Mouse (Mus musculus): ENCODE measurements around the gene Itga1. TPM values are rescaled to one million over a fixed set of nuclear protein-coding genes. Genes with fewer than 3 reads are reported as not detected.

Itga1 gene
- total and polyA plus RNA-seq, 3 experiments = not detected

- TF ChIP-seq POLR2A (IDR thresholded peaks at IDR 0.05; ENCODE audit: control insufficient read depth in 1 of 2, insufficient read depth in 1 of 2, low read depth in 1 of 2, low read length in 2 of 2, poor library complexity in 1 of 2) = no peak
- no peaks in the 10 kb centered on the region for H3K36me3 ChIP-seq (ENCODE audit: control insufficient read depth in 1 of 2, insufficient read depth in 2 of 2, low read length in 2 of 2)
- H3K27ac ChIP-seq (ENCODE audit: control insufficient read depth, low read depth, low read length) = no peak overlapping the region
These were observed 192.2 kb downstream of the Itga1 start for GRCm38 (mm10) chr13:114909514-114909913.

GRCm38 (mm10) chr13:114907876-114908275, 193.9 kb downstream of the Itga1 start:
- H3K4me3 ChIP-seq (ENCODE audit: control insufficient read depth in 1 of 2, insufficient read depth in 1 of 2, low read depth in 2 of 2, low read length in 2 of 2) = no peak overlapping the region
- H3K79me2 ChIP-seq (ENCODE audit: control insufficient read depth, insufficient read depth, low read length, poor library complexity) = no peaks in the 10 kb centered on the region
- H3K36me3 ChIP-seq (ENCODE audit: control insufficient read depth in 1 of 2, insufficient read depth in 2 of 2, low read length in 2 of 2) = no peaks in the 10 kb centered on the region
- no peaks in the 10 kb centered on the region for H3K4me1 ChIP-seq (ENCODE audit: control insufficient read depth in 1 of 2, insufficient read depth in 2 of 2, low read length in 2 of 2)
- H3K9me3 ChIP-seq (replicated peaks; ENCODE audit: insufficient read depth, low read length) = no peaks in the 10 kb centered on the region
- DNase-seq (ENCODE audit: low read depth, low spot score) = no peak
- no peak for TF ChIP-seq GABPA (IDR thresholded peaks at IDR 0.05; ENCODE audit: low read depth, low read length)
- TF ChIP-seq RCOR1 (IDR thresholded peaks at IDR 0.05; ENCODE audit: low read depth, low read length) = no peak
- TF ChIP-seq CHD2 (IDR thresholded peaks at IDR 0.05; ENCODE audit: low read length) = no peak
- no peak for TF ChIP-seq SIN3A (IDR thresholded peaks at IDR 0.05; ENCODE audit: low read length)
- no peak for TF ChIP-seq ZC3H11A (IDR thresholded peaks at IDR 0.05; ENCODE audit: low read depth, low read length)
- TF ChIP-seq CHD1 (IDR thresholded peaks at IDR 0.05; ENCODE audit: low read depth, low read length) = no peak
- TF ChIP-seq TBP (IDR thresholded peaks at IDR 0.05; ENCODE audit: low read depth, low read length) = no peak
- TF ChIP-seq NELFE (IDR thresholded peaks at IDR 0.05; ENCODE audit: low read depth, low read length) = no peak
- no peak overlapping the region for H3K27ac ChIP-seq (ENCODE audit: control insufficient read depth, low read depth, low read length)
- H3K27me3 ChIP-seq (ENCODE audit: control insufficient read depth in 1 of 2, insufficient read depth in 2 of 2, low read length in 2 of 2) = no peaks in the 10 kb centered on the region
- H3K9ac ChIP-seq (ENCODE audit: control insufficient read depth, low read depth, low read length, poor library complexity, severe bottlenecking) = no peak overlapping the region

More at GRCm38 (mm10) chr13:114909514-114909913, 192.2 kb downstream of the Itga1 start:
- Histone ChIP-seq H3K9me3 (replicated peaks; ENCODE audit: insufficient read depth, low read length) (no peaks in the 10 kb centered on the region), H3K4me3 (ENCODE audit: control insufficient read depth in 1 of 2, insufficient read depth in 1 of 2, low read depth in 2 of 2, low read length in 2 of 2) (no peak overlapping the region), H3K9ac (ENCODE audit: control insufficient read depth, low read depth, low read length, poor library complexity, severe bottlenecking) (no peak overlapping the region), H3K27me3 (ENCODE audit: control insufficient read depth in 1 of 2, insufficient read depth in 2 of 2, low read length in 2 of 2) (no peaks in the 10 kb centered on the region), H3K79me2 (ENCODE audit: control insufficient read depth, insufficient read depth, low read length, poor library complexity) (no peaks in the 10 kb centered on the region), H3K4me1 (ENCODE audit: control insufficient read depth in 1 of 2, insufficient read depth in 2 of 2, low read length in 2 of 2) (no peaks in the 10 kb centered on the region)
- no peak for DNase-seq (ENCODE audit: low read depth, low spot score)

Other genes with a start within 250 kb of the Itga1 start
- gene Itga2, start 169.9 kb downstream of the Itga1 start, total RNA-seq (2012; rRNA removed) = under 0.01 TPM in 1 of 2 replicates, not detected in the other
- gene Itga2, start 169.9 kb downstream of the Itga1 start, polyA plus RNA-seq (2012; ENCODE audit: insufficient read depth in 1 of 2, insufficient read length in 2 of 2, low read depth in 1 of 2, low replicate concordance in 2 of 2, missing spikeins in 1 of 2) = not detected
- 30.4 and 32.6 TPM in 2 replicates for gene Pelo, start 11.8 kb downstream of the Itga1 start, total RNA-seq (2012; rRNA removed)
- gene Pelo, start 11.8 kb downstream of the Itga1 start, polyA plus RNA-seq (2012; ENCODE audit: insufficient read depth in 1 of 2, insufficient read length in 2 of 2, low read depth in 1 of 2, low replicate concordance in 2 of 2, missing spikeins in 1 of 2) = 10 to 100 TPM in 1 of 2 experiments, not detected in 1; 39.7 TPM
- 0.31 TPM in 1 of 2 replicates, not detected in the other for gene Gm49395, start within 50 bp of the Itga1 start, total RNA-seq (2012; rRNA removed)
- gene Gm49395, start within 50 bp of the Itga1 start, polyA plus RNA-seq (2012; ENCODE audit: insufficient read depth in 1 of 2, insufficient read length in 2 of 2, low read depth in 1 of 2, low replicate concordance in 2 of 2, missing spikeins in 1 of 2) = not detected